Mouse (Mus musculus) lung, adult 2 months (tissue): ENCODE results near the gene Lmntd1.

Experiments used
- CTCF ChIP-seq: fragments of 200-500 bp; IDR thresholded peaks from 2 replicates; pipeline ENCODE4 v1.5.1; 2011; ENCODE audit warnings: mild to moderate bottlenecking, low read length, control low read depth; ENCODE audit not compliant: insufficient read depth
- POLR2A ChIP-seq: fragments of 200-500 bp; IDR thresholded peaks from 2 replicates; pipeline ENCODE4 v1.6.1; 2011; ENCODE audit warnings: low read depth, mild to moderate bottlenecking, control low read depth, low read length, borderline replicate concordance; ENCODE audit errors: extremely low read depth

- TF ChIP-seq CTCF: no peak
- no peak for TF ChIP-seq POLR2A
Measured at GRCm38 (mm10) chr6:145593991-145594390, 20.1 kb downstream of the Lmntd1 start.
